Mouse (Mus musculus) MEL (cell line): Measurements from ENCODE around the gene 4930442H23Rik. TPM values are rescaled to one million over a fixed set of nuclear protein-coding genes. Genes with fewer than 3 reads are reported as not detected.

ENCODE experiments used
- DNase-seq: peaks from one replicate; pipeline ENCODE4 v3.0.0; 2011; ENCODE audit warnings: low read depth, low spot score
- H3K27ac ChIP-seq: 2 replicates; pipeline ENCODE4 v1.5.1; 2012; ENCODE audit warnings: low read depth, mild to moderate bottlenecking, control low read depth, low read length, moderate library complexity; ENCODE audit not compliant: control insufficient read depth
- H3K27me3 ChIP-seq, 2 experiments: fragments of 150-350 bp in 1 of 2; sonication (generic) in 1 of 2; 2 replicates each; pipeline ENCODE4 v1.6.1; 2012; ENCODE audit warnings: low read length in 2 of 2, mild to moderate bottlenecking in 2 of 2, improper control_type of control experiment in 1 of 2, moderate library complexity in 1 of 2; ENCODE audit not compliant: insufficient read depth in 2 of 2, control insufficient read depth in 1 of 2
- H3K36me3 ChIP-seq, 2 experiments: 2 replicates each; pipeline ENCODE4 v1.6.1; 2012 to 2014; ENCODE audit warnings: low read length in 2 of 2, improper control_type of control experiment in 1 of 2, inconsistent platforms in 1 of 2, mild to moderate bottlenecking in 1 of 2; ENCODE audit not compliant: insufficient read depth in 2 of 2, control insufficient read depth in 1 of 2
- H3K4me1 ChIP-seq, 2 experiments: fragments of 150-350 bp in 1 of 2; sonication (generic) in 1 of 2; 2 replicates each; pipeline ENCODE4 v1.6.1; 2012; ENCODE audit warnings: low read length in 2 of 2, improper control_type of control experiment in 1 of 2, mild to moderate bottlenecking in 1 of 2; ENCODE audit not compliant: insufficient read depth in 2 of 2, control insufficient read depth in 1 of 2
- H3K4me3 ChIP-seq, 2 experiments: fragments of 150-350 bp in 1 of 2; sonication (generic) in 1 of 2; 2 replicates each; pipeline ENCODE4 v1.5.1; 2012; ENCODE audit warnings: low read depth in 2 of 2, low read length in 2 of 2, mild to moderate bottlenecking in 2 of 2, moderate library complexity in 2 of 2, control low read depth in 1 of 2, improper control_type of control experiment in 1 of 2; ENCODE audit not compliant: control insufficient read depth in 1 of 2, insufficient read depth in 1 of 2
- H3K79me2 ChIP-seq: 2 replicates; pipeline ENCODE4 v1.6.1; 2012; ENCODE audit warnings: mild to moderate bottlenecking, low read length, moderate library complexity; ENCODE audit not compliant: control insufficient read depth, poor library complexity, insufficient read depth
- H3K9ac ChIP-seq: 2 replicates; pipeline ENCODE4 v1.6.1; 2012; ENCODE audit warnings: low read depth, mild to moderate bottlenecking, control low read depth, low read length, moderate library complexity; ENCODE audit not compliant: control insufficient read depth, poor library complexity, severe bottlenecking
- H3K9me3 ChIP-seq: fragments of 150-350 bp; sonication (generic); replicated peaks from 2 replicates; pipeline ENCODE4 v1.6.1; 2012; ENCODE audit warnings: mild to moderate bottlenecking, low read length, improper control_type of control experiment, moderate library complexity; ENCODE audit not compliant: insufficient read depth
- CHD1 ChIP-seq: IDR thresholded peaks from 2 replicates; pipeline ENCODE4 v1.6.1; 2012; ENCODE audit warnings: low read depth, mild to moderate bottlenecking, inconsistent platforms, low read length, improper control_type of control experiment
- E2F4 ChIP-seq: IDR thresholded peaks from 2 replicates; pipeline ENCODE4 v1.6.1; 2011; ENCODE audit warnings: low read depth, low read length, improper control_type of control experiment, borderline replicate concordance
- ELF1 ChIP-seq: IDR thresholded peaks from 2 replicates; pipeline ENCODE4 v1.6.1; 2014; ENCODE audit warnings: low read depth, mild to moderate bottlenecking, inconsistent platforms, low read length, improper control_type of control experiment, moderate library complexity
- ETS1 ChIP-seq: IDR thresholded peaks from 2 replicates; pipeline ENCODE4 v1.6.1; 2012; ENCODE audit warnings: low read depth, mild to moderate bottlenecking, inconsistent platforms, low read length, improper control_type of control experiment, moderate library complexity
- GABPA ChIP-seq: IDR thresholded peaks from 2 replicates; pipeline ENCODE4 v1.6.1; 2012; ENCODE audit warnings: low read depth, mild to moderate bottlenecking, inconsistent platforms, low read length, improper control_type of control experiment, moderate library complexity
- MAFK ChIP-seq: IDR thresholded peaks from 2 replicates; pipeline ENCODE4 v1.6.1; 2011; ENCODE audit warnings: low read depth, mild to moderate bottlenecking, low read length, improper control_type of control experiment, borderline replicate concordance
- MAX ChIP-seq: IDR thresholded peaks from 2 replicates; pipeline ENCODE4 v1.6.1; 2011; ENCODE audit warnings: low read length, improper control_type of control experiment
- MAZ ChIP-seq: IDR thresholded peaks from 2 replicates; pipeline ENCODE4 v1.6.1; 2012; ENCODE audit warnings: low read depth, mild to moderate bottlenecking, inconsistent platforms, low read length, improper control_type of control experiment
- MXI1 ChIP-seq: IDR thresholded peaks from 2 replicates; pipeline ENCODE4 v1.6.1; 2011; ENCODE audit warnings: mild to moderate bottlenecking, low read depth, low read length, improper control_type of control experiment
- MYB ChIP-seq: IDR thresholded peaks from 2 replicates; pipeline ENCODE4 v1.6.1; 2011; ENCODE audit warnings: mild to moderate bottlenecking, low read depth, low read length, improper control_type of control experiment
- NELFE ChIP-seq: IDR thresholded peaks from 2 replicates; pipeline ENCODE4 v1.6.1; 2011; ENCODE audit warnings: low read depth, low read length, improper control_type of control experiment
- POLR2A ChIP-seq, 2 experiments: IDR thresholded peaks; 2 replicates each; pipeline ENCODE4 v1.6.1; 2011 to 2012; ENCODE audit warnings: low read length in 2 of 2, mild to moderate bottlenecking in 2 of 2, control low read depth in 1 of 2, improper control_type of control experiment in 1 of 2, low read depth in 1 of 2, moderate library complexity in 1 of 2; ENCODE audit not compliant: control insufficient read depth in 1 of 2, insufficient read depth in 1 of 2, poor library complexity in 1 of 2
- POLR2AphosphoS5 ChIP-seq: IDR thresholded peaks from 2 replicates; pipeline ENCODE4 v1.6.1; 2012; ENCODE audit warnings: low read depth, borderline replicate concordance, mild to moderate bottlenecking, inconsistent platforms, low read length, moderate library complexity, mixed read lengths
- SIN3A ChIP-seq: IDR thresholded peaks from 2 replicates; pipeline ENCODE4 v1.6.1; 2012; ENCODE audit warnings: low read length, improper control_type of control experiment, inconsistent platforms
- TBP ChIP-seq: IDR thresholded peaks from 2 replicates; pipeline ENCODE4 v1.8.0; 2011; ENCODE audit warnings: low read depth, low read length, improper control_type of control experiment
- UBTF ChIP-seq: IDR thresholded peaks from 2 replicates; pipeline ENCODE4 v1.6.1; 2012; ENCODE audit warnings: low read depth, mild to moderate bottlenecking, inconsistent platforms, low read length, improper control_type of control experiment, moderate library complexity, borderline replicate concordance; ENCODE audit not compliant: insufficient read depth
- USF1 ChIP-seq: IDR thresholded peaks from 2 replicates; pipeline ENCODE4 v1.6.1; 2014; ENCODE audit warnings: low read depth, mild to moderate bottlenecking, inconsistent platforms, low read length, improper control_type of control experiment, moderate library complexity
- USF2 ChIP-seq, 2 experiments: IDR thresholded peaks; 2 replicates each; pipeline ENCODE4 v1.6.1; 2011 to 2012; ENCODE audit warnings: improper control_type of control experiment in 2 of 2, low read length in 2 of 2, borderline replicate concordance in 1 of 2, inconsistent platforms in 1 of 2, low read depth in 1 of 2, mild to moderate bottlenecking in 1 of 2; ENCODE audit not compliant: insufficient read depth in 1 of 2
- ZC3H11A ChIP-seq: IDR thresholded peaks from 2 replicates; pipeline ENCODE4 v1.6.1; 2012; ENCODE audit warnings: low read depth, mild to moderate bottlenecking, inconsistent platforms, low read length, improper control_type of control experiment
- ZKSCAN1 ChIP-seq: IDR thresholded peaks from 2 replicates; pipeline ENCODE4 v1.6.1; 2012; ENCODE audit warnings: low read depth, mild to moderate bottlenecking, inconsistent platforms, low read length, improper control_type of control experiment, moderate library complexity
- ZMIZ1 ChIP-seq: IDR thresholded peaks from 2 replicates; pipeline ENCODE4 v1.6.1; 2012; ENCODE audit warnings: low read depth, mild to moderate bottlenecking, inconsistent platforms, low read length, improper control_type of control experiment, moderate library complexity
- polyA plus RNA-seq, 2 experiments: library from polyadenylated mRNA; stranded (reverse) in 1 of 2; unstranded in 1 of 2; fragments of >175 nt in 1 of 2; fragments of >200 nt in 1 of 2; gene quantifications; 2 replicates each; pipeline versions ENCODE4 v1.2.1 to v1.2.4; 2012; ENCODE audit warnings: low replicate concordance in 2 of 2, low read depth in 1 of 2; ENCODE audit not compliant: insufficient read length in 2 of 2, insufficient read depth in 1 of 2, missing spikeins in 1 of 2
- total RNA-seq: library from RNA; depleted of rRNA; stranded (reverse); fragments of 300-350 nt; gene quantifications from 2 replicates; pipeline ENCODE4 v1.2.3, GENCODE M21; 2012

The 4930442H23Rik gene
- total and polyA plus RNA-seq, 3 experiments = 0.31 to 0.42 TPM; not detected in 1

- no peak overlapping the region for H3K4me3 ChIP-seq
- H3K27me3 ChIP-seq = no peaks in the 10 kb centered on the region
- no peaks in the 10 kb centered on the region for H3K9me3 ChIP-seq
- peaks cover 4 to 17% of the 10 kb centered on the region in 2 experiments for H3K36me3 ChIP-seq
- 0 out of 4 replicates have a peak, but pooled peaks cover 0 to 2% of the 10 kb centered on the region in 2 experiments for H3K4me1 ChIP-seq
- peaks cover 60% of the 10 kb centered on the region for H3K79me2 ChIP-seq
- H3K27ac ChIP-seq = no peak overlapping the region
- TF ChIP-seq ZMIZ1 (no peak), ZKSCAN1 (no peak), ELF1 (no peak), SIN3A (no peak), MAFK (no peak), TBP (no peak), USF1 (no peak), E2F4 (no peak), CHD1 (no peak), UBTF (no peak), ETS1 (no peak), GABPA (no peak), MYB (no peak), MXI1 (no peak), MAZ (no peak), NELFE (no peak), MAX (no peak), POLR2AphosphoS5 (no peak), ZC3H11A (no peak), USF2 (IDR thresholded peaks at IDR 0.05; ENCODE audit: borderline replicate concordance in 1 of 2, insufficient read depth in 1 of 2, low read depth in 1 of 2, low read length in 2 of 2) (no peak)
- H3K9ac ChIP-seq = no peak overlapping the region
- DNase-seq = no peak
Observed at GRCm38 (mm10) chr10:81146296-81146695, 37.4 kb downstream of the 4930442H23Rik start.

GRCm38 (mm10) chr10:81145778-81146177 lies 37.9 kb downstream of the 4930442H23Rik start:
- TF ChIP-seq POLR2A (IDR thresholded peaks at IDR 0.05; ENCODE audit: control insufficient read depth in 1 of 2, insufficient read depth in 1 of 2, low read depth in 1 of 2, low read length in 2 of 2, poor library complexity in 1 of 2) = no peak
- Histone ChIP-seq H3K36me3 (peaks cover 5 to 17% of the 10 kb centered on the region in 2 experiments), H3K4me1 (0 out of 4 replicates have a peak, but pooled peaks cover 0 to 2% of the 10 kb centered on the region in 2 experiments), H3K4me3 (no peak overlapping the region), H3K27ac (no peak overlapping the region), H3K27me3 (no peaks in the 10 kb centered on the region), H3K79me2 (peaks cover 65% of the 10 kb centered on the region), H3K9ac (no peak overlapping the region), H3K9me3 (no peaks in the 10 kb centered on the region)
- no peak for DNase-seq
